Mouse (Mus musculus) heart, adult 2 months (tissue): Measurements from ENCODE around the gene Ptpn6.

ENCODE experiments used
- CTCF ChIP-seq: fragments of 200-600 bp; IDR thresholded peaks from 2 replicates; pipeline ENCODE4 v1.8.1; 2022; ENCODE audit warnings: antibody characterized with exemption, mild to moderate bottlenecking, moderate library complexity
- EP300 ChIP-seq: fragments of 200-500 bp; IDR thresholded peaks from 2 replicates; pipeline ENCODE4 v1.6.1; 2011; ENCODE audit warnings: low read depth, low read length, control low read depth; ENCODE audit not compliant: insufficient read depth
- POLR2A ChIP-seq: fragments of 200-500 bp; IDR thresholded peaks from 2 replicates; pipeline ENCODE4 v1.6.1; 2011; ENCODE audit warnings: mild to moderate bottlenecking, low read depth, low read length, control low read depth; ENCODE audit not compliant: insufficient read depth

DNA sequence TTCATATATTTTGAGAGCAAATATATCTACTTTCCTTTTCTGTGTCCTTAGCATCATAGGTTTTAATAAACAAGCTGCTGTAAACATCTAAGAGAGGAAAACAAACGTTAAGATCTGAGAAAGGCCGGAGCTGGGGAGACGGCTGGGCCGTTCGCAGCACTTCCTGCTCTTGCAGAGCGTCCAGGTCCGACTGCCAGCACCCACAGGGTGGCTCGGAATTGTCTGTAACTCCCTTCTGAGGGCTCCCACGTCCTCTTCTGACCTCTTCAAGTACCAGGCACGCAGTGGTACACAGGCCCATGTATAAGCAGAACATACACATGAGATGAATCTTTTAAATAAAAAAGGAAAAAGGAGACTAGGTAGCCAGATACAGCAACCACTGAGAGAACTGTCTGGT lies 49.2 kb upstream of the Ptpn6 start:
- no peak for TF ChIP-seq CTCF
- TF ChIP-seq POLR2A = no peak
- TF ChIP-seq EP300 = no peak
